Mouse (Mus musculus) liver, embryonic 15.5 days (tissue): ENCODE results near the gene Aifm3. TPM values are rescaled to one million over a fixed set of nuclear protein-coding genes. Genes with fewer than 3 reads are reported as not detected.
"Not testable (repeated sequence)": the region's sequence is repeated elsewhere in the genome, so short reads cannot be mapped to it uniquely, and the experiment has no call there.

Source experiments
- ATAC-seq: fragments of 200-750 bp; cut with Nextera tagmentation; 2 replicates; pipeline ENCODE4 v1.8.0; 2017; ENCODE audit warnings: moderate number of reproducible peaks, mild to moderate bottlenecking, moderate library complexity; ENCODE audit not compliant: insufficient read depth
- H3K27ac ChIP-seq: fragments of 300-500 bp; sonication (generic); replicated peaks from 2 replicates; pipeline ENCODE4 v1.5.1; 2015; ENCODE audit warnings: mild to moderate bottlenecking, inconsistent platforms
- H3K27me3 ChIP-seq: fragments of 300-500 bp; sonication (generic); 2 replicates; pipeline ENCODE4 v1.6.1; 2015; ENCODE audit warnings: mild to moderate bottlenecking, inconsistent platforms
- H3K36me3 ChIP-seq: fragments of 300-500 bp; sonication (generic); replicated peaks from 2 replicates; pipeline ENCODE4 v1.6.1; 2015; ENCODE audit warnings: moderate library complexity, mild to moderate bottlenecking, inconsistent platforms
- H3K4me1 ChIP-seq: fragments of 300-500 bp; sonication (generic); replicated peaks from 2 replicates; pipeline ENCODE4 v1.6.1; 2015; ENCODE audit warnings: inconsistent platforms
- H3K4me2 ChIP-seq: fragments of 300-500 bp; sonication (generic); 2 replicates; pipeline ENCODE4 v1.6.1; 2015; ENCODE audit warnings: moderate library complexity, mild to moderate bottlenecking, inconsistent platforms
- H3K4me3 ChIP-seq: fragments of 300-500 bp; sonication (generic); replicated peaks from 2 replicates; pipeline ENCODE4 v1.5.1; 2015; ENCODE audit warnings: mild to moderate bottlenecking, inconsistent platforms
- H3K9ac ChIP-seq: fragments of 300-500 bp; sonication (generic); 2 replicates; pipeline ENCODE4 v1.6.1; 2015; ENCODE audit warnings: moderate library complexity, mild to moderate bottlenecking, inconsistent platforms
- H3K9me3 ChIP-seq: fragments of 300-500 bp; sonication (generic); replicated peaks from 2 replicates; pipeline ENCODE4 v1.6.1; 2016; ENCODE audit warnings: inconsistent platforms
- WGBS: fragments of 180-500 bp; shearing (Covaris S2); methylation state at CpG from one replicate; pipeline ENCODE4 v1.1.7; 2015; ENCODE audit warnings: mixed read lengths; ENCODE audit not compliant: insufficient replicate concordance; 5-methylcytosine and 5-hydroxymethylcytosine counted together
- polyA plus RNA-seq: library from polyadenylated mRNA; unstranded; fragments of >200 nt; fragmentation: Nextera tagmentation; extraction: Ambion mirVana; gene quantifications from 2 replicates; pipeline ENCODE4 v1.2.1, GENCODE M21; 2015

The Aifm3 gene
- polyA plus RNA-seq, 1 experiment from 2014 or later, result 2.3 TPM

- Histone ChIP-seq H3K4me2 (no peak overlapping the region), H3K9ac (no peak overlapping the region), H3K9me3 (no peaks in the 10 kb centered on the region), H3K36me3 (peaks cover 10% of the 10 kb centered on the region; the same call in 1 of the 2 replicates), H3K27ac (no peak overlapping the region), H3K4me3 (no peak overlapping the region), H3K4me1 (peaks cover 32% of the 10 kb centered on the region), H3K27me3 (peaks cover 17% of the 10 kb centered on the region; the same call in 1 of the 2 replicates)
- no peak for ATAC-seq
- WGBS, result 71% methylated on average over 5 of the region's 5 CpGs
These were observed 17.7 kb downstream of the Aifm3 start for GRCm38 (mm10) chr16:17507018-17507552.

- Histone ChIP-seq H3K4me2 (peak overlapping the region; percentile 89), H3K4me1 (peaks cover 39% of the 10 kb centered on the region), H3K9ac (peak overlapping the region; percentile 78), H3K27me3 (peaks cover 17% of the 10 kb centered on the region; the same call in 1 of the 2 replicates), H3K4me3 (peak overlapping the region; percentile 84), H3K27ac (peak overlapping the region; percentile 94), H3K36me3 (peaks cover 19% of the 10 kb centered on the region)
- not testable (repeated sequence) for H3K9me3 ChIP-seq, ATAC-seq
- WGBS, result 17% methylated on average over 3 of the region's 3 CpGs
These were observed 18.6 kb downstream of the Aifm3 start for GRCm38 (mm10) chr16:17508031-17508430.

GRCm38 (mm10) chr16:17508546-17509239 is 19.3 kb downstream of the Aifm3 start, which contains the start of gene Lztr1:
Gene Lztr1, plus strand, starts transcription at chr16:17508688.
- WGBS, result under 1% methylated on average over 50 of the region's 50 CpGs
- H3K27me3 ChIP-seq, result peaks cover 16% of the 10 kb centered on the region; the same call in 1 of the 2 replicates
- H3K4me2 ChIP-seq, result peak within 1 kb of the TSS; percentile 89
- ATAC-seq, result peak; percentile 96
- peak within 1 kb of the TSS; percentile 84 for H3K4me3 ChIP-seq
- H3K9me3 ChIP-seq, result no peaks in the 10 kb centered on the region
- H3K36me3 ChIP-seq, result peaks cover 25% of the 10 kb centered on the region
- H3K4me1 ChIP-seq, result peaks cover 39% of the 10 kb centered on the region
- H3K9ac ChIP-seq, result peak within 1 kb of the TSS; percentile 78
- H3K27ac ChIP-seq, result peak within 1 kb of the TSS; percentile 94

- Histone ChIP-seq H3K9ac (peak overlapping the region; percentile 78), H3K4me3 (peak overlapping the region; percentile 84), H3K4me1 (peaks cover 39% of the 10 kb centered on the region), H3K9me3 (no peaks in the 10 kb centered on the region), H3K4me2 (peak overlapping the region; percentile 89), H3K27me3 (peaks cover 13% of the 10 kb centered on the region; the same call in 1 of the 2 replicates), H3K36me3 (peaks cover 30% of the 10 kb centered on the region), H3K27ac (peak overlapping the region; percentile 94)
- WGBS, result 8% methylated on average over 9 of the region's 9 CpGs
- peak; percentile 11; the same call in 1 of the 2 replicates for ATAC-seq
These were observed 19.8 kb downstream of the Aifm3 start for GRCm38 (mm10) chr16:17509240-17509597.

- H3K36me3 ChIP-seq, result peaks cover 37% of the 10 kb centered on the region
- peaks cover 39% of the 10 kb centered on the region for H3K4me1 ChIP-seq
- WGBS, result 93% methylated on average over 2 of the region's 2 CpGs
- H3K4me2 ChIP-seq, result peak overlapping the region; percentile 89
- no peaks in the 10 kb centered on the region for H3K9me3 ChIP-seq
- no peak overlapping the region for H3K9ac ChIP-seq
- peak overlapping the region; percentile 84; the same call in 1 of the 2 replicates for H3K4me3 ChIP-seq
- H3K27ac ChIP-seq, result peak overlapping the region; percentile 21; the same call in 1 of the 2 replicates
- H3K27me3 ChIP-seq, result peaks cover 6% of the 10 kb centered on the region; the same call in 1 of the 2 replicates
- no peak for ATAC-seq
These were observed 20.7 kb downstream of the Aifm3 start for GRCm38 (mm10) chr16:17510143-17510542.

GRCm38 (mm10) chr16:17510686-17511085 is 21.3 kb downstream of the Aifm3 start:
- peaks cover 42% of the 10 kb centered on the region for H3K36me3 ChIP-seq
- no peak for ATAC-seq
- H3K4me2 ChIP-seq, result peak overlapping the region; percentile 89; the same call in 1 of the 2 replicates
- no peak overlapping the region for H3K9ac ChIP-seq
- H3K4me1 ChIP-seq, result peaks cover 39% of the 10 kb centered on the region
- no peaks in the 10 kb centered on the region for H3K9me3 ChIP-seq
- H3K27ac ChIP-seq, result peak overlapping the region; percentile 21; the same call in 1 of the 2 replicates
- WGBS, result 28% methylated on average over 2 of the region's 2 CpGs
- H3K27me3 ChIP-seq, result peaks cover 6% of the 10 kb centered on the region; the same call in 1 of the 2 replicates
- H3K4me3 ChIP-seq, result no peak overlapping the region

GRCm38 (mm10) chr16:17511431-17511830 is 22.0 kb downstream of the Aifm3 start:
- Histone ChIP-seq H3K4me1 (peaks cover 39% of the 10 kb centered on the region), H3K4me2 (no peak overlapping the region), H3K27me3 (no peaks in the 10 kb centered on the region), H3K36me3 (peaks cover 50% of the 10 kb centered on the region), H3K9ac (no peak overlapping the region), H3K9me3 (no peaks in the 10 kb centered on the region), H3K27ac (no peak overlapping the region), H3K4me3 (no peak overlapping the region)
- no peak for ATAC-seq
- 66% methylated on average over 4 of the region's 4 CpGs for WGBS

- WGBS, result 68% methylated on average over 2 of the region's 2 CpGs
- H3K27me3 ChIP-seq, result no peaks in the 10 kb centered on the region
These were observed 29.5 kb downstream of the Aifm3 start for GRCm38 (mm10) chr16:17518910-17519309.

GRCm38 (mm10) chr16:17524156-17524555 is 34.7 kb downstream of the Aifm3 start:
- Histone ChIP-seq H3K4me2 (no peak overlapping the region), H3K27me3 (no peaks in the 10 kb centered on the region), H3K4me3 (no peak overlapping the region), H3K36me3 (peaks cover 93% of the 10 kb centered on the region), H3K27ac (no peak overlapping the region), H3K9me3 (no peaks in the 10 kb centered on the region), H3K4me1 (peaks cover 5% of the 10 kb centered on the region; the same call in 1 of the 2 replicates), H3K9ac (no peak overlapping the region)
- 85% methylated on average over 11 of the region's 11 CpGs for WGBS
- ATAC-seq, result no peak

More at GRCm38 (mm10) chr16:17518910-17519309, 29.5 kb downstream of the Aifm3 start:
- no peak overlapping the region for H3K4me3 ChIP-seq
- no peak overlapping the region for H3K27ac ChIP-seq
- no peak overlapping the region for H3K9ac ChIP-seq
- no peaks in the 10 kb centered on the region for H3K9me3 ChIP-seq
- no peak overlapping the region for H3K4me2 ChIP-seq
- H3K4me1 ChIP-seq, result no peaks in the 10 kb centered on the region
- no peak for ATAC-seq
- H3K36me3 ChIP-seq, result peaks cover 87% of the 10 kb centered on the region

- 79% methylated on average over 3 of the region's 3 CpGs for WGBS
- peaks cover 15% of the 10 kb centered on the region for H3K4me1 ChIP-seq
- no peak overlapping the region for H3K4me3 ChIP-seq
- peaks cover 82% of the 10 kb centered on the region for H3K36me3 ChIP-seq
- no peak overlapping the region for H3K4me2 ChIP-seq
- H3K9ac ChIP-seq, result no peak overlapping the region
- no peak overlapping the region for H3K27ac ChIP-seq
- H3K27me3 ChIP-seq, result no peaks in the 10 kb centered on the region
- ATAC-seq, result no peak
- no peaks in the 10 kb centered on the region for H3K9me3 ChIP-seq
These were observed 36.1 kb downstream of the Aifm3 start for GRCm38 (mm10) chr16:17525524-17525923.

GRCm38 (mm10) chr16:17526223-17526622 is 36.8 kb downstream of the Aifm3 start:
- no peak for ATAC-seq
- H3K9me3 ChIP-seq, result no peaks in the 10 kb centered on the region
- no peaks in the 10 kb centered on the region for H3K27me3 ChIP-seq
- H3K4me2 ChIP-seq, result no peak overlapping the region
- H3K4me1 ChIP-seq, result peaks cover 16% of the 10 kb centered on the region
- H3K9ac ChIP-seq, result no peak overlapping the region
- no peak overlapping the region for H3K4me3 ChIP-seq
- peaks cover 75% of the 10 kb centered on the region for H3K36me3 ChIP-seq
- WGBS, result 81% methylated on average over 6 of the region's 6 CpGs
- no peak overlapping the region for H3K27ac ChIP-seq
